Mouse (Mus musculus) MEL-GATA-1-ER (cell line): ENCODE data around the gene Olfr1099.

Source experiments
- DNase-seq: peaks from one replicate; pipeline ENCODE4 v3.0.0-alpha.2; 2012; ENCODE audit warnings: low read depth; ENCODE audit errors: extremely low read depth

Olfr1099 gene

DNA sequence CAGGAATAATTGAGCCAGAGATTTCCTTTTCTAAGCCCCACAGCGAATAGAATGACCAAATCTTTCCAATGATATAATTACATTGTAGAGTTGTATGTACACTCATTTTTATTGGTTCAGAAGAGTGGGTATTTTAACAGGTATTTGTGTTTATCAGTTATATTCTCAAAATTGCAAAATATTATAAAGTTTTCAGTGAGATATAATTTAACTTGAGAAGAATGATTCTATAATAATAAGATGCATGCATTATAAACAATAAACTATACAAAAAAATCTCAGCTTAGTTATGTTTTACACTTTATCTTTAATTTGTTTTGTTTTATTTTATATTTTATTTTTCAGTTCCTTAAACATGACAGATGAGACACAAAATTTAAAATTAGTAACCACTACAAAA is at the start of gene Olfr1099:
Gene Olfr1099, minus strand, starts transcription at position 101 of the 400 bp plus-strand sequence.
- DNase-seq, result no peak

DNA sequence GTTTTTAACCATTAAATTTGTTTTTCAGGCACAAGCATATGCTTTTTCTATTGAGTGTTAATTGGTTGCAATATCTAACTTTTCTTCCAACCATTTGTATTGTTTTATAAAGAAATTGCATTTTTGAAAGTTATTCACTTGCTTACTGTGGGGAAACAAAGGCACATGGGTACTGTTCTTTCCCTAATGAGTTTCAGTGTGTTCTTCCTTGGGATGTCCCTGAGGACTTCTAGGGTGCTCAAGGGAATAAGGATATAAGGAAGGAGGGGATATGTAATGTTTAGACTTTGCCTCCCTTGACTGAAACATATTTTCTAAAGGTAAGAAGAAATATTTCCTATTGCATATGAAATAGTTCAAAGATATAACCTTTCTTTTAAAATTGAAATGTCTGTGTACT is 37.6 kb upstream of the Olfr1099 start, which contains the start of gene Olfr1102:
Gene Olfr1102, plus strand, starts transcription at position 301 of the 400 bp plus-strand sequence.
- DNase-seq, result no peak

DNA sequence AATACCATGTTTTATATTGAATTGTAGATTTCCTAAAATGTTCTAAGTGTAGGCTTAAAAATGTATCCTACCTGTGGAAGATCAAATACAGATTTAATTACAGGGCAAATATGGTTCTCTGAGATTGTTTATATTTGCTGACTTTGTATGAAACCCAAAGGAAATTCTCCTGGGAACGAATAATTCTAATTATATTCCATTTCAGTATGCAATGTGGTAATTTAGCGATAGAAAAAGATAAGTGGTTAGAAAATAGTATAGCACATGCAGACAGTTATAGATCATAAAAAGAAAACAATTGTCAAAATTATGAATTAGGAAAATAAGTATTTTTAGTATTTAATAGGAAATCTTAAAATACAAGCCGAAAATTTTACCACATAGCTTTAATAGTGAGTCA is 30.6 kb upstream of the Olfr1099 start, which contains the start of gene Olfr1101:
Gene Olfr1101, minus strand, starts transcription at position 101 of the 400 bp plus-strand sequence.
- no peak for DNase-seq

DNA sequence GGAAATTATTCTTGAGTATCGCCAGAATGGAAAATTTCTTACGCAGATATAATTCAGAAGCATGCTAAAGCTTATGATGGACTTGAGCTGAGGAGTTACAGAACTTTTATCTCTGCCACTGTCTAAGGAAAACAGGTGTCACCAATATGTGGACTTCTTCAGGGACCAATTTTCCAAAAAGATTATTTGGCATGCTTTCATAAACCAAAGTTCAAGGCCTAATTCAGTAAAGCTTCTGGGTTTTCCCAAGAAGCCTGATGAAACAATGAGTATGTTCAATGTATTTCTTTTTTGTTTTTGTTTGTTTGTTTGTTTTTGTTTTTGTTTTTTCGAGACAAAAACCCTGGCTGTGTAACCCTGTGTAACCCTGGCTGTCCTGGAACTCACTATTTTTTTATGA is 19.4 kb upstream of the Olfr1099 start, which contains the start of gene Olfr1100:
Gene Olfr1100, minus strand, starts transcription at position 101 of the 400 bp plus-strand sequence.
- no peak for DNase-seq

DNA sequence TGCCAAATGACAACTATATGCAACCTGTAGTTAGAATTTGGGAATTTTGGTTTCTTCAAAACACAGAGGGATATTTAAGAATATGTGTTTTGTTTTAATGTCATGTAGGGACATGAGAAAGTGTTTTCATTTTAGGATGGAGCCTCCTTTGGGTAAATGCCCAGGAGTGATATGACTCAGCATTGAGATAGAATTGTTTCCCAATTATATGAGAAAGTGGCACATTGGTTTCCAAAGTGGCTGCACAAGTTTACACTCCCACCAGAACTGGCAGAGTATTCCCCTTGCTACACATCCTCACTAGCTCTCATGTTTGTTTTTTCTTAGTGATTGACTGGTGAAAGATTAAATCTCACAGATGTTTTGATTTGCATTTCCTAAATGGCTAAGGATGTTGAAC is 33.9 kb downstream of the Olfr1099 start:
- DNase-seq, result no peak

DNA sequence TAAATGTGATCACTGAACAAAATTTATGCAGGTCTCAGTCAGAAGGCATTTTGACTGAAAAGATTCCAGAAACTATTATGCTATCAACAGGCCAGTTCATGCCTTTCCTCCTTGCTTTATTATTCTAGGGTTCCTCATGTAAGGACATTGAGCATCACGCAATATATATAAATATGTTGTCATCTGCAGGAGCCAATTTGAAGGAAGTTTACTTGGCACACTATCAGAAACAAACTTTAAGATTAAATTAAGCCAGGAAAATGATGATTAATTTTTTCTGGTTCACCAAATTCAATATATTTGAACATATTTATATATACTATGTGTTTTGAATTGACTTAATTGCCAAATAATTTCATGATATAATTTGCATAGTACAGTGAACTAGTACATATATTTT is 36.0 kb downstream of the Olfr1099 start, which contains the start of gene Olfr1098:
Gene Olfr1098, minus strand, starts transcription at position 101 of the 400 bp plus-strand sequence.
- no peak for DNase-seq

DNA sequence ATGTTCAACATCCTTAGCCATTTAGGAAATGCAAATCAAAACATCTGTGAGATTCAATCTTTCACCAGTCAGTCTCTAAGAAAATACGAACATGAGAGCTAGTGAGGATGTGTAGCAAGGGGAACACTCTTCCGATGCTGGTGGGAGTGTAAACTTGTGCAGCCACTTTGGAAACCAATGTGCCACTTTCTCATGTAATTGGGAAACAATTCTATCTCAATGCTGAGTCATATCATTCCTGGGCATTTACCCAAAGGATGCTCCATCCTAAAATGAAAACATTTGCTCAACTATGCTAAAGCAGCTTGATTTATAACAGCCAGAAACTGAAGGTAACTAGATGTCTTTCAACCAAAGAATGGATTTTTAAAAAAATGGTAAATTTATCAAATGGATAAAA is 54.8 kb downstream of the Olfr1099 start:
- no peak for DNase-seq
